Mouse (Mus musculus): Measurements from ENCODE around the gene Enkur.
"Not testable (repeated sequence)": the region's sequence is repeated elsewhere in the genome, so short reads cannot be mapped to it uniquely, and the experiment has no call there.

The Enkur gene

DNA sequence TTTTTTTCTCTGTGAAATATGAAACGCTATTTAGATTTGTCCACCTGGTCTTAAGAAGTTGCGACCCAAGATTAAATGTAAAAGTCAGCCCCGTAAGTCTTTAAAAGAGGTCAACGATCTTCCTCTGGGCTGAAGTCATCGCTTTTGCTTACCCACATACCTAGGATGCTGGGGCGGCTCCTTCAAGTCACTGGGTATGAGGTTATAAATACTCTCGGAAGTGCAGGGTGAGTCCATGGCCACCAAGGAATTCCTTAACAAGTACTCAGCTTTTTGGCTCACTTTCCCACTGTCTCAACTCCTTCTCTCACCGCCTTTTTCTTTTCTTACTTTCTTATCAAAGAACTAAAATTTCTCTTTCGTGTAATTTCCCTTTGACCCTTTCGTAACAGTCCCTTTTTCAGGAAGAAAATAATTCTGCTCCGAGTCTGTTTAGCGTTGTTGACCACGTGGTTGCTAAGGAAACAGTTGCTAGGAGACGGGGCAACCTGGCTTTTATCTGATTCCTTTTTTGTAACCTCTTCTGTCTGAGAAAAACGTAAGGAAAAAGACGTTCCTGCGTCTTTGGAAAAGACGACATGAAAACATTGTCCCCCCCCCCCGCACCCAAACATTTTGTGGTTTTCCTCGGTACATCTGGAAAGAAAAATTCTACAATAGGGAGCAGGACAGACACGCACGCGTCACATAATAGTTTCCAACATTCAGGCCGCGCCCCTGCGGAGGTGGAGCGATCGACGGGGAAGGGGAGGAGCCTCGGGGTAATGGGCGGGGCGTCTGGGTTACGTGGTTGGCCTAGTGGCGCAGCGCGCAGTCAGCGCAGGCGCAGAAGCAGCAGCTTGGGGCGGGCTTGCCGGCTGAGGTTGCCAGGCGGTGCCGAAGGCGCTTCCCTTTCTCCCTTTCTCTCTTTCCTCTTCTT is at the start of gene Enkur, which contains the start of gene Thnsl1:
TSS of gene Enkur (minus strand) at position 454 of the 919 bp plus-strand sequence.
TSS of gene Thnsl1 (plus strand) at position 813 of the 919 bp plus-strand sequence.
- peak; percentile 96 for DNase-seq (ENCODE audit: low read depth, low spot score)

DNA sequence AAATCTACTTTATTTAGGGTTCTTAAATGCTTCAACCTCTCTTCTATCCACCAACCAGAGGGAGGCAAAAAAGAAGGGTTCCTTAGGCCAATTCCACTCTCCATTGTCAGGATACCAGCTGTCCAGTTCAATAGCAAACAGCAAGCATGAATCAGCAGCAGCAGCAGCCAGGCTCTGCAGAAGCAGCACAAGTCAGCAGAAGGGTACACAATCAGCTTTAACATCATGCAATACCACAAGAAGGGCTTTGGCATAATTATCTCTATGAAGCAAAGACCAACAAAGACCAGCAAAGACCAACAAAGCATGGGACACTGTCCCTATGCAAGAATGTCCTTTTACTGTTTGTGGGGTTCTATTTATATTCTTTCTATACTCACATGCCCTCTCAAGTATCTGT is 49.1 kb upstream of the Enkur start:
- no peak for DNase-seq (ENCODE audit: low read depth, low spot score)

DNA sequence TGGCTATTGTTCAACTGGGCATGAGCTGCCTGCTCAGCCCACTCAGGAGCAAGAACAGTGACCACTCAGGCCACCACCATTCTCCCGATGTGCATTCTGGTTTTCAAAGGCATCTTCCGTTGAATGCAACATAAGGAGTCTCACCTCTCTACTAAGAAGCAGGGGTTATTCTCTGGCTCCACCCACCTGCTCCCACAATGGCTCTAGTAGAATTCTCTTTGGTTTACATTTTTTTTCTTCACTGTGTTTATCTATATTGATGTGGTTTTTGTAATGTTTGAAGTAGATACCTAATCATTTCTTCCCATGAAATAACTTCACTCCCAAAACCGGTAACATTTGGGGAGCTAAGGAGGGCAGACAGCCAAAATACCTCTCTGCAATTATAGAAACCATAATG is 48.5 kb upstream of the Enkur start:
- no peak for DNase-seq (ENCODE audit: low read depth, low spot score)

DNA sequence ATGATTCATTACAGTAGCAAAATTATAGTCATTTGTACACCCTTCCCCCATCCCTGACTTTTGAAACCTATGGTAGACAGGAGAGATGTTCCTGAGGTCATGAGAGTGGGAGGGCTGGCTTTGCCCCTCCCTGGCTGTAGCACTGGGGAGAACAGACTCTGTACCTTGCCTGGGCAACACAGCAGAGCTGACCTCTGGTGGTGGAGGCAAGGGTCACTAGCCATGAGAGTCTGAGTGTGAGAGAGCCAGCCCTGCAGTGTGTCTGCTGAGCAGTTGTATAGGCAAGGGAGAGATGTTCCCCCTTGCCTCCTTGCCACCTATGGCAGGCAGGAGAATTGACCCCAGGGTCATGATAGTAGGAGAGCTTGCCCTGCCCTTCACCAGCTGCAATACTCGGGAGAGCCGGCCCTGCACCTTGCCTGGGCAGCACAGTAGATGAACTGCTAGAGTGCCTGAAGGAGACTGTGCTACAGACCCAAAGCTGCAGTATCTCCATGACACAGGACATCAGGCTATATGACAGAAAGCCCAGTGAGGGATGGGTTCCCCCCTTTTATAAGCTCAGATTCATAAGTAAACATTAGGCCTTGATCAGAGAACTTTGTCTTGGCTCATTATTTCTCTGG is 40.4 kb upstream of the Enkur start:
- DNase-seq (ENCODE audit: low read depth, low spot score) = no peak

DNA sequence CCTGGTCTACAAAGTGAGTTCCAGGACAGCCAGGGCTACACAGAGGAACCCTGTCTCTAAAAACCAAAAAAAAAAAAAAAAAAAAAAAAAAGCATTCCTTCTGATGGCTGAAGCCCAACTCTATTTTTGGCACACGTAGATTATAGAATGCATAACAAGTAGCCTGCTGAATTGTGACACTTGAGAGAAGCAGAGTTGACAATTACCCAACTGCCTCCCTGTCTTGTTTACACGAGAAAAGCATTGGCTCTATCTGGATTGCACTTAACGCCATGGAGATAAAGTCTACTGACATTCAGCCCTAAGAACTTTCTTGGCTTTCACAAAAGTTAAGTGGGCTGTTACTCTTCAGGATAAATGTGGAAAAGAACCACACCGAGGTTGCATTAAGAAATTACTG is 39.8 kb upstream of the Enkur start:
- DNase-seq (ENCODE audit: low read depth, low spot score) = no peak

DNA sequence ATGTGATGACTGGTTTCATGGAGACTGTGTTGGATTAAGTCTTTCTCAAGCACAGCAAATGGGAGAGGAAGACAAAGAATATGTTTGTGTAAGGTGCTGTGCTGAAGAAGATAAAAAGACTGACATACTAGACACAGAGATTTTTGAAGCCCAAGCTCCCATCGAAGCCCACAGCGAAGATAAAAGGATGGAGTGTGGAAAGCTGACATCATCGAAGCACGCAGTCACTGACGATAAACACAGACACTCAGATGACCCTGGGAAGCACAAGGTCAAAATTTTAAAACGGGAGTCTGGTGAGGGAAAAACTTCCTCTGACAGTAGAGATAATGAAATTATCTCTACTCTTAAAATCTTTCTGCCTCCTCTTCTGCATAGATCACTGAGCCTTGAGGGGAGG is 38.9 kb upstream of the Enkur start:
- DNase-seq (ENCODE audit: low read depth, low spot score) = not testable (repeated sequence)

DNA sequence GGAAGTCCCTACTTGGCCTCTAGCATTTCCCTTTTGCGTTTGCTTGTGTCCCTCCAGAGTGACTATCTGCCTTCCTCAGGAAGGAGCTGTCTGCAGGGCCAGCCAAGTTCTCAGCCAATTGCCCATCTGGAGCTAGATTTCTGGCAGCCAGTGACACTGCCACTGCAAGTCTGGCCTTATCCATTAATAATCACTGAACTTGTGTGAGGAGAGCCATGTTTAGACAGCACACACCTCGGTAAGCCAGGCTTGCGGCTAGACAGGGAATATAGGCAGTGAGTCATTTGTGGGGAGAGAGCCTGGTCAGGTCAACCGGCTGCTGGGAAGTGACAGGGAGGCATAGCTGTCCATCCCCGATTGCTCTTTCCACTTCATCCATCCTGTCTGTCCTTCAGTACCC is 31.7 kb upstream of the Enkur start:
- DNase-seq (ENCODE audit: low read depth, low spot score) = no peak

DNA sequence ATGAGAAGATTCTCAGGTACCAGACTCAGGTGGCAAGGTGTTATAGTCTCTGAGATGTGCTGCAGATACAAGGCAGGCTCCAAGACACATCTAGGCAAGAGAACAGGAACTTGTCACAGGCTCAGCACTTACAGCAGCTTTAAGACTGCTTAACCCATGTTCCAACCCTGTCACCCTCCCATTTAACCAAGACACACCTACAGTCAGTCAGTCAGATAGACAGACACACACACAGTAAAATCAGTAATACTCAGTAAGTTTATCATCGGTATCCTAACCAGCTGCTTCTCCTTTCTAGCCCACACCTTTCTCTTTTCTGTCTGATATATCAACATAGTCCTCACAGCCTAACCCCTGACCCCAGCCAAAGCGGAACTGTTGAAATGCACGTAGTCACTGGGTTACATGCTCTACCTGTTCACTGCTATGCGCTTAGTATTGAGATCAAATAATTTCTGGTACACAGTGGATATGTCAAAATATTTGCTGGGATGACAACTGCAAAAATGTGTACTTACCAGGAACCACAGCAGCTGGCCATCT is 30.8 kb upstream of the Enkur start:
- no peak for DNase-seq (ENCODE audit: low read depth, low spot score)

DNA sequence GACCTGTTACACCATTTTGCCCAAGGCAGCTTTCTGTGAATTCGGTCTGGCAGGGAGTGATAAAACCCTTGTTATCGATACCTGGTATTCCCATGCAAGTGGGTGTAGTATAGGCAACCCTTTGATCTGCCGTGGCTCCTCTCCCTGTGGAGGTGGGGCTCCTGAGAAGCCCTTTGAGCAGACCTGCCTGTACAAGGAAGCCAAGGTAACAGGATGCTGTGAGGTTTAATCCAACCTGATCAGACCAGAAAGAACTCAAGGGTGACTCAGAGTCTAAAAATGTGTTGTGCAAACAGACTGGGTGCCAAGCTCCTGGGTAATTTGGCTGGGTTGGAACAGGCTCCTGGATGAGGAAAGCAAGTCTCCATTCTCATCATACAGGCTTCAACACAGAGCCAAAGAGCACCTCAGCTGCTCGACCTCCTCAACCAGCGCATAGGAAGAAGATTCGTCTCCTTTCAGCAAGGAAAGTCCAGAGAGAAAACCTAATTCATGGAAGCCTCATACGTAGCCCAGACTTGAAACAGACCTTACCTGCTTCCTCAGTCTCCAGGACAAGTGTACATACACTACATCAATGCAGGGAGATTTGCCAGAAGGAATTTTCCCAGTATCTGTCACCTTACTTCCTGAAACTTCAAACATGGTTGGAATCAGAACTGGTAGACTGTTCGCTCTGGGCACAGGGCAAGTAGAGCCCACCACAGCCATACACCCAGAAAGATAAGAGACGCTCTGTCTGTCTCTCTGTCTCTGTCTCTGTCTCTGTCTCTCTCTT is 29.9 kb upstream of the Enkur start:
- no peak for DNase-seq (ENCODE audit: low read depth, low spot score)

DNA sequence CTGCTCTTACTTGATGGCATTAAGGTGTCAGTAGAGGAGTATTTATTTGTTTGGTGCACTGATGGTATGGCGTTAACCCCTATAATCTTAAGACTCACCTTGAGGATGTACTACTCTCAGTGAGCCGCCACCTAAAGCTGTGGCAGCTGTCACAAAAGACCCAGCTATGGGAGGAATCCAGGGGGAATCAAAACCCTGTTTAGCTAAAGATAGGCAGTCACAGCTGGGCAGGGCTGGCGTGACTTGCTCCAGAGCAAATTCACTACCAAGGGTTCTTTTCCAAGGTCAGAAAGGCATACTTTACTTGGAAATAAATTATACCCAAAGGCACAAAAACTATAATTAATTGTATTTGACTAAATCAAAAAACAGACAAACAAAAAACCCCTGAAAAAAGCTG is 26.0 kb upstream of the Enkur start:
- DNase-seq (ENCODE audit: low read depth, low spot score) = no peak

DNA sequence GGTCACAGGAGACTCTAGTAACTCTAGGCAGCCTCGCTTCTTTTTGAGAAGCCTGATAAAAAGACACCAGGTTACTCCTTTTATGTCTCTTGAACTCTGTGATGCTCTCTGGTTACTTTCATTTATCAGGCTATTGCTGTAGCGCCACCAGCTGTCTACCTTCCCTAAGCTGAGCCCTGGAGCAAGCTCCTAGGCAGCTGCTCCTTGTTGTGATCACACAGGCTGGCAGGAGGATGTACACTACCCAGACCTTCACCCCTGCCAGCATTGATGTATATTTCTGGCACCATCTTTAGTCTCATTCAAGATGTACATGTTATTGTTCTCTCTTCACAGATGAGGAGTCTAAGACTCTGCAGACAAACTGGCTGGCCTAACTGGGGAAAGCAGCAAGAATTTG is 25.1 kb upstream of the Enkur start:
- no peak for DNase-seq (ENCODE audit: low read depth, low spot score)

DNA sequence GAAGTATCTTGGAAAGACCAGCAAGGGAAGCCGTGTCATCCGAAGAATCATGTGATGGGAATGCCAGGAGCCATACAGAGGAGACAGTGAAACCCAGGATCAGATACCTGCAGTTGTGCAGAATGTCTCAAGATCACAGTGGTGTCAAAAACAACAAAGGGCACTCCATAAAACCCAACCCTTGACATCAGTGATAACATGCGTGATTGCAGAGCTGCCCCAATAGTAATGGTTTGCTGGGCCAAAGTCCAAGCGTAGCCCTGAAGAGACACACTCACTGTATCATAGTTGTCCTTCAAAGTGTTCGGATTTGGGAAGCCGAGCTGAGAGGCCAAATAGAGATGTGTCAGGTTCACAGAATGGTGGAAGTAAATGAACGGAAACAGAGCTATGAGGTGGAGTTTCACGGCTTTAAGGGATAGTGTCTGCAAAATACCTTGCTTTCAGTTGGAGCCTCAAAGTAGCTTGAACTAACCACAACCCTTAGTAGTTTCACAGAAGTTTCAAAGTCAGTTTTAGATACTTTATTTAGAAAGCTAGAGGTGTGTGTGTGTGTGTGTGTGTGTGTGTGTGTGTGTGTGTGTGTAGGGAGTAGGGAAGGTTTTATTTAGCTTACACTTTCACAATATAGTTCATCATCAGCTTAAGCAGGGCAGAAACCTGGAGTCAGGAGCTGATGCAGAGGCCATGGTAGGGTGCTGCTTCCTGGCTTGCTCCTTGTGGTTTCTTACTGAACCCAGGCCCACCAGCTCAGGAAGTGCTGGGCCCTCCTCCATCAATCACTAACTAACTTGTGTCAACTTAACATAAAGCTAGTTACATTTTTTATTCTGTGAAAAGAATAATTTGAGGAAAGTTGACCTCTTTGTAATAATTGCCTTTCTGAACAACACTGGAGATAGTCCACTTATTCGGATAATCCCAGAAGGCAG is 17.6 kb upstream of the Enkur start:
- DNase-seq (ENCODE audit: low read depth, low spot score) = no peak

DNA sequence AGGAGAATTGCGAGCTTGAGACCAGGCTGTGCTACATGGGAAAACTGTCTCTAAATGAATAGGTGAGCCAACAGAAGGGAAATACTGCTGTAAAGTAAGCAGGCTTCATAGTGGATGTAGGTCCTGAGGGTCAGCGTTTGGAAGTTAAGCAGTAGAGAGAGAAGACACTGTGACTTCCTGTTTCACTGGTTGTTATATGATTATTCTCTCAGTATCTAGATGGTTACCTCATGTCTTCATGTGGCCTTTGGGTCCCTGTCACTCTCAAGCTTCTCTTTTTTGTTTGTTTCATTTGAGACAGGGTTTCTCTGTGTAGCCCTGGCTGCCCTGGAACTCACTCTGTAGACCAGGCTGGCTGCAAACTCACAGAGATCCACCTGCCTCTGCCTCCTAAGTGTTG is 10.1 kb upstream of the Enkur start:
- no peak for DNase-seq (ENCODE audit: low read depth, low spot score)

DNA sequence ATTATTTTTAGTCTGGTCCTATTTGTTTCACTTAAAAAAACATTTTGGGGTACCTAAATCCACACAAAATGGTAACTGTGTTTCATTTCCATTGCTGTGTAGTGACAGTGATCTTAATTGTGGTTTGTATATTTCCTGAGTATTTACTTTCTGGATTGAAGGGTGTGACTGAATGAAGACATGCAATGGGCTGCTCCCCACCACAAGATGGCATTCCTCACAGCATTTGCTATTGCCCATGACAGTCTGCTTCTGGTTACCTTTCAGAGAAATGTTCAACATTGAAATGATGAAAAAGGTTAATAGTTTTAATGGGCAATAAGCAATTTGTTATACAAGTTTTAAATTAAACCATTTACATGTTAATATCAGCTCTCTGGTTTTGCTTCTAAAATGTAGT is 9.2 kb upstream of the Enkur start:
- DNase-seq (ENCODE audit: low read depth, low spot score) = no peak

DNA sequence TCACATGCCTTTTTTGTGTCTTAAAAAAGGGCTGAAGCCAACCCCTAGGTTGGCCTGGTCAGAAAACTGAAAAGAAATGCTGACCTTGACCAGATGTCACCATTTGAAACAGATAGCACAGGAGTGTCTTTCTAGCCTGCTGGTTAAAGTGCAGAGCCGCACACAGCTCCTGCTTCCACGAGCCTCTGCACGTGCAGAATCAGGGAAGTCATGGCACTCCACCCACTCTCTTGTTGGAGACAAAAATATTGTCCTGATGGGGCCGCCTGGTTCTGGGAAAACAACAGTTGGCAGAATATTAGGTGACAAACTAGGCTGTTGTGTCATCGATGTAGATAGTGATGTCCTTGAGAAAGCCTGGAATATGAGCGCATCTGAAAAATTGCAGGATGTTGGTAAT is 6.2 kb upstream of the Enkur start:
- DNase-seq (ENCODE audit: low read depth, low spot score) = no peak

DNA sequence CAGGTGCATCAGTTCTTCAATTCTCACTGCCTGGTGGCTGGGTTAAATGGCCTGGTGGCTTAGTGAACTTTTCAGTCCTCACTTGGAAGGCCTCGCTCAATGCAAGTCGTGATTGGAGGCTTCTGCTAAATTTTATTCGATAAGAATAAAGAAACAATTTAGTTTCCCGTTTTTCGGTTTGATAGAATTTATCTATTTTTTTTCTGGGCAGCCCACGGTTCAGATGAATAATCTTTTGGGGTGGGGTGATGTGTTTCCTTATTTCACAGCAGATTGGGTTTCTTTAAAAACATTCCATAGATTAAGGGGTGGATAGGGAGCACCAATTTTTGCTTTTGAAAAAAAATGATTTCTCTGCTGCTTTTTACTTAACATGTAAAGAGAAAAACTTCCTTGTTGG is 1.1 kb upstream of the Enkur start:
- DNase-seq (ENCODE audit: low read depth, low spot score) = no peak

DNA sequence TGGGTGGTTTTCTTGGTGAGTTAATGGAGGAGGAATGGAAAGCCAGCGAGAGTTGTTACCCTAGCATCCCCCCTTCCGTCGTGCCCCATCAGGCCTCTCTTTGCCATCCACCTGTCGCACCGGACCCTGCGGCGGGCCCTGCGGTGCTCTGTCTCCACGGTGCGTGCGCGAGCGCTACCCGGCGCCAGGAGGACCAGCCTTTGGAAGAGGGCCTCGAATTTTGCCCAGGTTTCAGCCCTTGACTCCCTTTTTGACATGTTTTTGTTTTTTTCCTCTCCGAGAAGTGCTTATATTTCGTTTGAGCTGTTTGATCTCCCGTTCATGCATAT is 630 bp upstream of the Enkur start:
- DNase-seq (ENCODE audit: low read depth, low spot score) = no peak

DNA sequence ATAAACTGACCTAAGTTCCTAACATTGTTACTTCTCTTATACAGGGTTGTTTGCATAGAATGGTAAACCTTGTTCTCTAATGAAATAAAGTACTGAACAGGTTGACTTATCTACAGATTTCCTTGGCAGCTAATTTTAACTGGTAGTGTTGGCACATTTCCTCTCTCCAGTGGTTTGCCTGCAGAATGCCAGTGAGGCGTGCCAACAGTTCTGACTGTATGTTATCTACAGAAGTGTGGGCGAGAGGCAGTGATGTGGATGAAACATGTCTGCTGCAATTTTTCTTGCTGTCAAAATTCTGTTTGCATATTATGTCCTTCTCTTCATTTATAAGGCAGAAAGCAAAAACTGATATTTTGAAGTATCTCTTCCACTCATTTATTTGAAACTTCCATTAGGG is 2.4 kb downstream of the Enkur start:
- no peak for DNase-seq (ENCODE audit: low read depth, low spot score)

DNA sequence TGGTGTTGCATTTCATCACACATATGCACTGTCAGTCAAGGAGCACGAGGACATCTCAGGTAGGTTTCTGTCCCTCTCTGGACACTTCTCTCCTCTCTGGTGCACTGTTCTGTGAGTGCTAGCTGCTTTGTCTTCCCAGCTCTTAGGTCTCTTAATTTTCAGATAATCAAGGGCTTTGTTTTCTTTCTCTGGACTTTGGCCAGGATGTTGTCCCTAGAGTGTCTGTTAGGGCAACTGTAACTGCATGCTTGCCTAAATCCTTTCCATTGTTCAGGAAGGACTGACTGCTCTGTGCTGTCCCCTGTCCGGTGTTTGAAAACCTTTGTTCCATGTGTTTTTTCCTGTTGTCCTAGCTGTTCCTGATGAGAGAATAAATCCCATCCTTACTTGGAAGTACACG is 6.1 kb downstream of the Enkur start:
- DNase-seq (ENCODE audit: low read depth, low spot score) = no peak

DNA sequence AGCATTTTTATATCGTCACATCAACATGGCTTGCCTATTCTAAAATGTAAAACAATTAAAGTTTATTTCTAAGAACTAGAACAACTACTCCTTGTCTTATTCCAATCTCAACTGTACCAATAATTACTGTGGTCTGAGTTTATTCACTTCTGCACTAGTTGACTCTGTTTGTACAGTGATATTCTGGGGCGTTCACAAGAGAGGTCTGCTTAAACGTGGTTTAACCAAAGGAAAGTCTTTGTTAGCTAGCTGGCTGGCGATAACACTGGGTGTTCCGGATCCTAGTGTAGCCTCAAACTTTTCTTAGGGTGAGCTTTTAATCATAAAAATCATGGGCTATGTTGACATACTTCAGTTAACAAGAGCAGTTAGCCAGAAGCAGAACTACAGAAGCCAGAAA is 9.9 kb downstream of the Enkur start:
- DNase-seq (ENCODE audit: low read depth, low spot score) = no peak

DNA sequence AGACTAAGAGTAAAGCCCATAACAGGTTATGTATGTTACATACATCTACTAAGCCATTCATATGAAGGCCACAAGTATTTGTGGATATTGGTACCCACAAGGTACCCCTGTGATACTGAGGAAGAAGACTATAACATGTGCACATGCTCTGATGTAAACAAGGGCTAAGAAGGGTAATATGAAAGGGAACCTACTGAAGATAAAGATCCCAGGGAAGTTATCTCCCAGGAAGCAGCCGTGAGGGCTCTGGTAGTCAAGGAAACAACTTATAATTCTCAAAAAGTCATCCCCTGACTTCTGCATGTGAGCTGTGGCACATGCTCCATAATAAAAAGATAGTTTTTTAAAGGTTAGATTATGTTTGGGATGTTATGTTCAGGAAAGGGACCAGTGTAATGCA is 13.9 kb downstream of the Enkur start:
- DNase-seq (ENCODE audit: low read depth, low spot score) = no peak
